Mouse (Mus musculus) cerebellum, adult (tissue): ENCODE measurements around the gene Runx1.

Source experiments
- ATAC-seq: cut with Nextera tagmentation; 2 replicates; pipeline ENCODE4 v1.9.2; 2017; ENCODE audit warnings: mild to moderate bottlenecking, moderate library complexity, mixed read lengths; ENCODE audit not compliant: insufficient number of reproducible peaks, low FRiP score, low TSS enrichment

The Runx1 gene

DNA sequence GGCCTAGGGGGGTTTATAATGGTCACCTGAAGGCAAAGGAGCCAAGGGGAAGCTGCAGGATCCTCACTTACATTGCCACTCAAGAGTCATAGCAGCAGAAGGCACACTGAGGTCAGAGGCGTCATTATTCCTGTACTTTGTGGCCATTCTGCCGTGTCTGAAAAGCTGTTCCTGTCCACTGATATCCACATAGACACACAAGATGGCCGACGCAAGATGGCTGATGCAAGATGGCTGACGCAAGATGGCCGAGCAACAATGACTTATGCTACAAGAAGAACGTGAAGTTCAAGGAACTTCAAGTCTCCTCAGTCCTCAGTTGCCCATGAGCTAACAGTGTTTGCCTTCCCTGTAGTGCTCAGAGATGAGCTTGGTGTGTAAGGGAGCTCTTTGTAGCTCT, 196.1 kb downstream of the Runx1 start:
- no peak for ATAC-seq

DNA sequence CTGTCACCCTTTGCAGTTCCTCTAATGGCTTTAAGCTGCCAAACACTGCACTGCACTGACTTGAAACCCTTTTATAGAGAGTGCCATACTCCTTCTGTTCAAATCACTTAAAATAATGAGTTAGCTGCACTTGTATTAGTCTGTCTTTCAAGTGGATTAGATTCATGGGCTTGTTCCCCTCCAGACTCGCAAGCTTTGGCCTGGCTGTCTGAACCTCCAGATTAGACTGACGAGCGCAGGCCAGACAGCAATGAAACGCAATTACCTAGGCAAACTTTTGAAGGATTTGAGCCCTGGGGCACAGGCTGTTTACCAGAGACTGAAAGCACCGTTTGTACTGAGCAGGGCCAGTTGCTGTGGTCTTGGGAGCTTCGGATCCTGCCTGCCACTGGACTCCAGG, 198.7 kb downstream of the Runx1 start:
- no peak for ATAC-seq

DNA sequence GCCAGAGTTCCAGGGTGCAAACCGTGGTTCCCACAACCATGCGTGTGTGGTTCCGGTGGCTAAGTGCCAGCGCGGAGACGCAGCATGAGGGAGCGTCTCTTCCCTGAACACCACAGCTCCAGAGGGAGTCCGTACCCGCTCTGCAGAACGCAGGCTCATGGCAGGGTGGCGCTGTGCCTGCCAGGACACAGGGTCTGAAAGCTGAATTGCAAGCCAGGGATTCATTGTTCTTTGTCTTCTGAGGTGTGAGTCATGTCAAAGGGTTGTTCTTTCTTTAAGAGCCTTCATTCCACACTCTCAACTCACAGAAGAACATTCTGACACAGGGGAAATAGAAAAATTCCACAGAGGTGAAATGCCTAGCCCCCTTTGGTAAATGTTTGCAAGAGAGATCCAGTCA, 202.0 kb downstream of the Runx1 start:
- no peak for ATAC-seq

DNA sequence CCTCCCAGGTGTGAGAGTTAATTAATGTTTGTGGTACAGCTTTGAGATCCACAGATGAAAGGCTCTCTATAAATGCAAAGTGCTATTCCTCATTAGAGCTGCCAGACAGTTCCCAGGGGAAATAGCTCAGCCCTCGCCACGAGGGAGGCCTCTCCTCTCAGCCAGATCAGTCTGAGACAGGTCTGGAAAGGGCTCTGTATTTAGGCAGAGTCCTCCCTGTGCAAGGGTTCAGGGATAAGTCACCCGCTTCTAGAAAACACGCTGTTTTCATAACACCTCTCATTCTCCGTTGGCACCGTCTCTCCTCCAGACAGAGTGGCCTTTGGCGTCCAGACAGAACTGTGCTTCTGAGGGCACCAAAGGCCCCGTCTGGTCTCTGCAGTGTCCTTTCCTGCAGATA, 204.1 kb downstream of the Runx1 start:
- no peak for ATAC-seq

DNA sequence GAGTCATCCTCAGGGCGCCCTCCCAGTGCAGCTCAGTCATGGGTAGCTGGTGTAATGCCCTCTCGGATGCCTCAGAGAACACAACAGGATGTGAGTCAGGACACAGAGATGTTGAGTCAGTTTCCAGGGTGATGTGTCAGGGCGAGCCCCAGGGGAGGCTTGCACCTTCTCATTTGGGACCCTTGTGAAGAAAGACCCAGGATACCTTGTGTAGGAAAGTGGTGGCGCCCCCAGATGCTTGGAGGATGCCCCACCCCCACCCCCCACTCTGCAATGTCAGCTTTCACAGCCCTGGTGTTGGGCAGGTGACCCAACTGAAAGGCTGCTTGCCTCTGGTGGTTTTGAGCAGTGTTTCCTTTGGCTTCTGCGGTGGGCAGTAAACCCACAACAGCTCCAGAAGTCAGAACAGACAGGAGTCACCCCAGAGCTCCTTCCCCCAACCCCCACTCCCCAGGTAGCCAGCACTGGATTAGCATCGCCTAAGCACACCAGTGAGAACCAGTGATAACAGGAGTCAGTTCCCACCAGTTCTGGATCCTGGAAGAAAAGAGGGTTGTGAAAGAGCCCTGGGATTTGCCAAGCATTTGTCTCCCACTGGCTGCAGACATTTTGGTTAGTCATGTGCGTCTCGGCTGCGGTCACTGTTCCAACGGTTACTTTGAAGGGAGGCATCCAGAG, 205.0 kb downstream of the Runx1 start:
- ATAC-seq: no peak

DNA sequence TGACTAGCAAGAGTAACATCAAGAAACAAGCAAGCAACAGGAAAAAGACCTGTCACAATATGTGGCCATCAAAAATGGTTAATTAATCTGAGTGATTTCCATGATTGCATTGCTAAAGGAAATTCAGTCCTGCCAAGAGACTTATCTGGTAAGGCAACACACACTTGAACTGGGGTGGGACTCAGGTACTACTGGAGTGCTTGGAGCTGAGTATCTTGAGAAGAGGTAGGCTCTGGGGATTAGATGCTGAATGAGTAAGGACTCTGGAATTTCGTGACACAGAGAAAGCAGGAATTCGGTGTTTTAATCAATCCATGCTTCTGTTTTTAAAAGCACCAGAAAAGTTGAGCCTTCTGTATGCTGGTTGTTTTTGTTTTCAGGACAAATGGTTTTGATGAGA, 209.1 kb downstream of the Runx1 start:
- no peak for ATAC-seq

DNA sequence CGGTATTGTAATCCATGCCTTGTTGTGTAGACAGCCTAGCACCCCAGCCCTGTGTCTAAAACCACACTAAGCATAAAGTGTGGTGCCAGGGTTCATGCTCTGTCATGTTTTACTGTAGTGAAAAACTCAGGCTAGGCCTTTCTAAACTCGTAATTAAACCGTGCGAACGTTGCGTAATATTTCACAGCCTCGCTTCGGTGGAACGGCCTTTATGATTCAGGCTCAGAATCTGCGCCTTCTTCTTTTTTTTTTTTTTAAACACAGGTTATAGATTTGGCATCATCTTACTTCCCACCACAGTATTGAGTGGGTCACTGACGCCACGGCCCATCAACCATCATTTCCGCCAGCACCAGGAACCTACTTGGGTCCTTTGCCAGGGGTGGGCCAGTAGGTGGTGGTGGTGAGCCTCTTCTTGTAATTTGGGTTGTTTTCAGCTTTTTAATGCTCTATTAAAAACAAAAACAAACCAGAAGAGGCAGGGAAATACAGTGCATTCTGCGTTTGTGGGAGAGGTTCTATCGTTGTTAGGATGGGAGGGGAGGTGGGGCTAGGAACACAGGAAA, 210.6 kb downstream of the Runx1 start:
- ATAC-seq: no peak

DNA sequence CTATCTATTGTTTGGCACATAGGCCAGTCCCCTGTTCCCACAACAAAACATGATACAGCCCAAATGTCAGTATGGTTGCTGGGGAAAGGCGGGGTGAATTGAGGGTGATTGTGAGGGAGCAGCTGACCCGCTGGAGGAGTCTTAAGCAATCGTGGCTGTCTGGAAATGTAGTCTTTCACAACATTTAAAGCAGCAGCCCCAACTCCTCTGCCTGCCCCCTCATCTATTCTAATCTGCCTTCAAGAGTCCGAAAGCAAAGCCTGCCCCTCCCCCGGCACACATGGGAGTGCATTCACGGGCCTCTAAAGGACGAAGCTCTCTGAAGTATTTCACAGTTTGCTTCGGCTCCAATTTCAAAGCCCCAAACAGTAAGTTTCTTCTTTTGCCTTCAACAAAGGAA, 213.4 kb downstream of the Runx1 start:
- no peak for ATAC-seq

DNA sequence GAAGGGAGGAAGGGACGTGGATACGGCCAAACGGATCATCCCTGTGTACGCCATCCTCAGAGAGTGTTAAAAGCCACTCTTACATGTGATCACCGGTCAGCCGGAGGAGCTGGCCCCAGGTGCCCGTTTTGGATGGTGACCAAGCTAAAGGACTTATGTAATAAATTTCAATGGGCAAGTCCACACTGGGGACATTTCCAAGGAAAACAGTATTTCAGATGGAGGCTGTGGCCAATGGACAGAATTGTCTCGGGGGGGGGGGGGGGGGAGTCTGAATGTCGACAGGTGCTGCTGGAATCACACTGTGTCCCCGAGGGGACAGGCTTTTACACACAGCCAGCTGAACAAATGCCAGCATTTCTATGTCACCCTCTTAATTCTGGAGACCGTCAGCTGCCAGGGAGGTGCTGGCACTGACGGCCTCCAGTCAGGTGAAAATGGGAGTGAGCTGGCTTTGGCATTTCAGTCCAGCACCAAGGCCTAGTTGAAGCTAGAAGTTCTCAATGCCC, 214.3 kb downstream of the Runx1 start:
- ATAC-seq: peak; percentile 80

DNA sequence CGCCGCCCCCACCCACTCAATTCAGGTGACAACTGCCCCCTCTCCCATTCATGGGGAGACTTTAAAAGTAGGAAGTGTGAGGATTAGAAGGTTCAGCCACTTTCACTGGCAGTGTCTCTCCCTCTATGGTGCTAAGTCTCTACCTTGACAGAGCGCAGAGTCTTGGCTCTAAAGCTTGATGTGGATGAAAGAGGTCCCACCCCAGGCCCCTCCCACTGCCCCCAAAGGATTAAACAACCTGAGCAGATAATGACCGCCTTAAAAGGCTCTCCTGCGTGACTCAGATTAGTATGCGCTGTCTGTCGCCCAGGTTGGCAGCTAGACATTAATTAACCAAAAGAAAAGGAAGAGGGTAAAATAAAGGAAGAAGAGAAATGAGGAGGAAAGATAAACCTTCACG, 215.5 kb downstream of the Runx1 start:
- no peak for ATAC-seq

DNA sequence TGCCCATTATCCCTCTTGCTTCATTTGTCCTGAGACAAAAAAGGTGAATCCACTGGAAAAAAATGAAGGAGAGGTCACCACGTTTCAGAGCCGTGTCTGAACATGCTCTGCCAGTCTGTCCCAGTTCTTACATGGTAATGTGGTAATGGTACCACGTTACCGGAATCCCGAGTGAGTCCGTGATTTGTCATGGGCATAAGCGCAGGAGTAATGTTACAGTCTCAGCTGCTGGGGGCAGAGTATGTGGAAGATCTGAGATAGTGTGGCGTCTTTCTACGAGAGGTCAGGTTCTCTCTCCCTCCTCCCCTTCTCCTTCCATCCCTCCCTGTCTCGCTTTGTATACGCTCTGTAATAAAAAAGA, 216.3 kb downstream of the Runx1 start:
- no peak for ATAC-seq

DNA sequence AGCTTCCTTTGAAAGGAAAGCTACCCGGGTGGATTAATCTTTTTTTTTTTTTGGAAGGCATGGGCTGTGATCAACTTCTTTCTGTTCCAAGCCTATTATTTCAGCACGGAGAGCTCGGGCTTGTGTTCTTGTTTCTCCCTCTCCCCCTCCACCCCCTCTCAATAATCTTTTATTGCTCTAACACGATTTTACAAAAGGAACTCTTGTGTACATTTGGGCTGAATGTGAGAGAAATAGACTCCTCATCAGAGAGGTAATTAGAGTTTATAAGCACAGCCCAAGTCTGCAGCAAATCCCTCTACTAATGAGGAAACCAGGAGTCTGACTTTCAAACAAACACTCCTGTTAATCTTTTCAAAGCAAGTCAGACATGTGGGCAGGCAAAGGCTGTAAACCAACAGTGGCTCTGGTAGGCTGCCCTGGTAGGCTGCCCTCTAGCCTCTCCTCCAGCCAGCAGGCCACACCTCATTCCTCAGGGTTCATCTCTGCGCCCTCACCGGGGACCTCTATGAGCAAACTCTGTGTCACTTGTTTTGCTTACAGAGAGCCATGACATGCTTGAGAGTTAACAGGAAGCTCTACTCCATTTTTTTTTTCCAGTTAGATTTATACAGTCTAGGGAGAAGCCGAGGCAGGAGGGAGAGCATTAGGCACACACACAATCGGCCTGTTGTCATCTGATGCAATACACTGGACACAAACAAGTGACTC, 216.8 kb downstream of the Runx1 start:
- ATAC-seq: no peak

DNA sequence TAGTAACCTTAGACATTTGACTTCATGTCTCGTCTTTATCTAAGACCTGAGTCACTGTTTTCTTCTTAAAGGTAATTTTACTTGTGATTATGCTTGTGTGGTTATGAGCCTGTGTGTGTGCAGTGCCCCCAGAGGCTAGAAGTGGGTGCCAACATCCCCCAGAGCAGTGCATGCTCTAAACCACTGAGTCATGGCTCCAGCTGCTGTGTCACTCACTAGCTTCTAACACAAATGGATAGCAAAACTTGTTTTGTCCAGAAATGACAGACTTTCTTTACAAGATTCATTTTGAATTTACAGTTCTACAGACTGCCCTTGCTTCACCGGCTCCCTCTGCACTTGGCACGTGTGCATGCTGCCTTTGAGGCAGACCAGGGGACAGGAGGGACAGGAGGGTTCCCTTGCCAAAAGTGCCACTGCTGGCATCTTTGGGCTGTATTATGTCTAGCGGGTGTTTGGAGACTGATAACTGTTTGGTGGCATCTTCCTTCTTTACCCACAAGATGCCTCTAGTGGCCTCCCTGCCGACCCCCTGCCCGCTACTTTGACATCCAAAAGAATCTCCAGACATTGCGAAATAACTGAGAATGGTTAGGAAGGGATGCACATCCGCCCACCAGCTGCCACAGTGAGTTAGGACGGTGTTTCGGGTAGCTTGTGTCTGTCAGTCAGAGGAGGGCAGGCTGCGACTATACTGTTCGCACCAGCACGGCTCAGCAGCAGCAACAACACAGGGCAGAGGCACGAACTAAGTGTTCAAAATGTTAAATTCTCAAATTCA, 217.6 kb downstream of the Runx1 start:
- no peak for ATAC-seq

DNA sequence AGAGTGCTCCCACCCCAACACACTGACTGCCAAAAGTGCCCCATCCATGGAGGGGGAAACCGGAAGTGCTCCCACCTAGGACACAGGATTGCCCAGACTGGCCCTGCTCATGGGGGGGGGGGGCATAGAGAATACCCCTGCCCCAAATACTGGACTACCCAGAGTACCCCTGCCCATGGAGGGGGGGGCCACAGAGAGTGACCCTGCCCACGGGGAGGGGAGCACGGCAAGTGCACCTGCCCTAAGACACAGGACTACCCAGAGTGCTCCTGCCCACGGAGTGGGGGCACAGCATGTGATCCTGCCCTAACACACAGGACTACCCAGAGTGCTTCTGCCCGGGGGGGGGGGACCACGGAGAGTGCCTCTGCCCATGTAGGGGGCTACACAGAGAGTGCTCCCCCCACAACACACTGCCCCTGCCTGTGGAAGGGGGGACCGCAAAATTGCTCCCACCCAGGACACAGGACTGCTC, 219.4 kb downstream of the Runx1 start:
- no peak for ATAC-seq

DNA sequence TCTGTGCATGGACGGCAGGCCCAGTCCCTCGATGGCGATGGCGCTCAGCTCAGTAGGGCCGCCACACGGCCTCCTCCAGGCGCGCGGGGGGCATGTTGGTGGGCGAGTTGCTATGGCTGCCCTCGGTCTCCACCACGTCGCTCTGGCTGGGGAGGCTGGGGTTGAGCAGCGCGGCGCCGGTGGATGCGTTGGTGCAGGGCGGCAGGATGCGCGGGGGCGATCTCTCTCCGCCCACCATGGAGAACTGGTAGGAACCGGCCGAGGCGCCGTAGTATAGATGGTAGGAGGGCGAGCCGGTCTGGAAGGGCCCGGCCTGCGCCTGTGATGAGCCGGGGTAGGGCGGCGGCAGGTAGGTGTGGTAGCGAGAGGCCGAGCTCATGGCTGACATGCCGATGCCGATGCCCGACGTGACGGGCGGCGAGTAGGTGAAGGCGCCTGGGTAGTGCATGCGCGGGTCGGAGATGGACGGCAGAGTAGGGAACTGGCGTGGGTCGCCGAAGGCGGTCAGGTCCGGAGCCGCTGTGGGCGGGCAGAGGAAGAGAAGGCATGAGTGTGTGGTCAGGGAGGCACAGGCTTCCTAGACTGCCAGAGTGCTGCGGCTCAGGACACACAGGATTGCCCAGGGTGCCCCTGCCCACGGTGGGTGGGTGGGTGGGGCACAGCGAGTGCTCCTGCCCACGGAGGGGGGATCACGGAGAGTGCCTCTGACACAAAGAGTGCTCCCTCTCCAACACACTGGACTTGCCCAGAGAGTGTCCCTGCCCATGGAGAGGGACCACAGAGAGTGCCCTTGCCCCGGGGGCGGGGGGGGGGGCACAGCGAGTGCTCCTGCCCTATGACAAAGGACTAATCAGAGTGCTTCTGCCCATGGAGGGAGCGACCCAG, 220.1 kb downstream of the Runx1 start:
- no peak for ATAC-seq

DNA sequence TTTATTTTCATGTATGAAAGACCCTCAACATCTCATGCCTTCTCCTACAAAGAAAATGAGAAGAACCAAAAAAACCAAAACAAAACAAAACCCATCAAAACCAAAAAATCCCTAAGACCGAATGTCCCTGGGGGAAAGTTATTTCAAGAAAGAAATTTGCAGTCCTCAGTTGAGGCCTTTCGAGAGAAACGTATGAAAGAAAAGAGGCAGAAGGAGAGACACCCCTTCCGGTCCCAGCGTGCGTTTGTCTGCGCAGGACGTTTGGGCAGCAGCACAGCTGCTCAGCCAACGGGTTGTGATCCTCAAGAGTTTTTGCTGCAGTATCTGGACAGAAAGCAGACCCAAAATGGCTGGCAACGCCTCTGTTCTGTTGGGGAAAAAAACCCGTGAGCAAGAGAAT, 223.4 kb downstream of the Runx1 start:
- no peak for ATAC-seq

DNA sequence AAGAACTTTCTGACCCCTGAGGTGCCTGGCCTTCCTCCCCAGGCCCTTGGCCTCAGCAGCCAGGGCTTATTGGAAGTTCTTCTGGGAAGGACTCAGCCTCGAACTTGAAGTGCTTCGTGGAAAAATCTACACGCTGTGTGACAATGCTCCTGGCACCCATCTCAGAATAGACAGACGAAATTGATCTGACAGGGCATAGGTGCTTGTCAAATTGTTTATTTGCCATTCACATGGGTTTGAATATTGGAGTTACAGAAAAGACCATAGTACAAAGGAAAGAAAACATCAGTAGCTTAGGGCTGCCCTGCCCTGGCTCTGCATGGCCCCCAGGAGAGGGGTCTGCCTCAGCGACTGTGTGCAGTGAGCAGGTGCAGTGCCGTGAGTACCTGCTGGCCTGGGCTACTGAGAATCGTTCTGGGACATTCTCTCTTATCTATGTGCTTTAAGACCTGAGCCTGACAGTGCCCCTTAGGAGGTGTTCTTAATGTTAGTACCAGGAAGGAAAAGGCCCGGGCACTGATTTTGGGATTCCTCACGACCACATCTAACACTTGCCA, 224.6 kb downstream of the Runx1 start:
- ATAC-seq: no peak

DNA sequence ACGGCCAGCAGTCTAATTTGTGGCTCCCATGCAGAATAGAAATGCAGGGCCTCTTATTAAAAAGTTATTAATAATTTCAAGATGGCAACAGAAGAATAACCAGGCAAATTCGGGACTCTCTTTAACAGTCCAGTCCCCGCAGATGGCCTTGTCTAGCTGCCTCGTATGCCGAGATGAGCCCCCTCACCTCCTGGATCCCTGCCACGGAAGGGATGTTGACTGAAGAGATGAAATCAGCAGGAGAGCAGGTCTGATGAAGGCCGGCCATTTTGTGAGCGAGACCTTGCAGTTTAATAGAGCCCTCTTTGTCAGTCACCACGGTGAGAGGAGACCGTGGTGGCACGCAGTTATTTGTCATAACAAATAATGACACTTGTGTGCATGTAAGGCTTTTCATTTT, 226.5 kb downstream of the Runx1 start:
- no peak for ATAC-seq

DNA sequence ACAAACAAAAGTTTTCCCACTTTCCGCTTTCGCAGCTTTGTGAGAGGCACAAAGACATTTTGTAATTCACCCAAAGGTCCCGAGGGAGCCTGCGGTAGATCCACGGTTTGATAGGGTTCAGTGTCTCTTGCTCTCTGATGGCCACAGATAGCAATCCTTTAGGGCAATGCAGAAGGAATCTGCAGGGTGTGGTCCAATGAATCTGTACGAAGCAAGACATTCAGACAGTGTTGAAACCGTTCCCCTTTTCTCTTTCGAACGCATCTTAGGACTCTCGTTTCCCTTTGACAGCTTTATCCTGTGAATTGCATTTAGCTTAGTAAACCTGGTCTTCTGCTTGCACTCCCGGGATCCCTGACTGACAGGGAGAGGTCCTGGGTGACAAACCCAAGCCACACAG, 228.3 kb downstream of the Runx1 start:
- no peak for ATAC-seq

DNA sequence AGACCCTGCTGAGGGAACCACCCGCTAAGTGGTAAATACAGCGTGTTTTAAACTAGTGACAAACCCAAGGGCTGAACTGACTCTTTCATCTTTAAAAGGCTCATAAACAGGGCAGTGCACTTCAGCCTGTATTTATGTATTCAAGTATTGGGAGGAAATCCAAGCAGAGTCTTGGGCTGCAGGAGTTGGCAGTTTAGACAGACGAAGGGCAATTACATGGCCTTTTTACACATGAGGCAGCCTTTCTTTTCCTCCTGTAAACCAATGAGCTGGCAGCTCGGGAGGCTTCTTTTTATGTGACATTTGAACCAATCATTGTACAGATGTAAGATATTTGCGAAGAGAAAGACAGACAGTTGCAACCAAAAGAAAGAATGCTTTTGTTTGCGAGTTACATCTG, 233.7 kb downstream of the Runx1 start:
- ATAC-seq: no peak
